Mouse (Mus musculus) neural tube, embryonic 11.5 days (tissue): ENCODE results near the gene Rtp3. TPM values are rescaled to one million over a fixed set of nuclear protein-coding genes. Genes with fewer than 3 reads are reported as not detected.

Source experiments
- ATAC-seq: fragments of 200-750 bp; cut with Nextera tagmentation; 2 replicates; pipeline ENCODE4 v1.8.0; 2017; ENCODE audit warnings: moderate number of reproducible peaks, mild to moderate bottlenecking, moderate TSS enrichment, moderate library complexity; ENCODE audit not compliant: insufficient read depth, low FRiP score, low TSS enrichment
- DNase-seq: peaks from one replicate; pipeline ENCODE4 v3.0.0-alpha.2; 2015; ENCODE audit warnings: low spot score
- H3K27ac ChIP-seq: fragments of 300-500 bp; sonication (generic); 2 replicates; pipeline ENCODE4 v1.5.1; 2014; ENCODE audit warnings: low read depth, mild to moderate bottlenecking, low read length
- H3K27me3 ChIP-seq: fragments of 300-500 bp; sonication (generic); 2 replicates; pipeline ENCODE4 v1.6.1; 2014; ENCODE audit warnings: mild to moderate bottlenecking, low read length, mixed read lengths; ENCODE audit not compliant: control insufficient read depth, insufficient read depth
- H3K36me3 ChIP-seq: fragments of 300-500 bp; sonication (generic); 2 replicates; pipeline ENCODE4 v1.6.1; 2014; ENCODE audit warnings: mild to moderate bottlenecking, low read length, moderate library complexity, mixed read lengths; ENCODE audit not compliant: control insufficient read depth, insufficient read depth
- H3K4me1 ChIP-seq: fragments of 300-500 bp; sonication (generic); 2 replicates; pipeline ENCODE4 v1.6.1; 2014; ENCODE audit warnings: low read length, mixed read lengths; ENCODE audit not compliant: control insufficient read depth, insufficient read depth
- H3K4me2 ChIP-seq: fragments of 300-500 bp; sonication (generic); 2 replicates; pipeline ENCODE4 v1.6.1; 2014; ENCODE audit warnings: low read depth, mild to moderate bottlenecking, moderate library complexity
- H3K4me3 ChIP-seq: fragments of 300-500 bp; sonication (generic); 2 replicates; pipeline ENCODE4 v1.5.1; 2014; ENCODE audit warnings: low read depth, low read length
- H3K9ac ChIP-seq: fragments of 300-500 bp; sonication (generic); 2 replicates; pipeline ENCODE4 v1.6.1; 2014; ENCODE audit warnings: mild to moderate bottlenecking, low read length
- H3K9me3 ChIP-seq: fragments of 300-500 bp; sonication (generic); 2 replicates; pipeline ENCODE4 v1.6.1; 2016; ENCODE audit warnings: low read length; ENCODE audit not compliant: control insufficient read depth
- WGBS: fragments of 180-500 bp; shearing (Covaris S2); extraction: QIAGEN DNeasy Blood & Tissue Kit; methylation state at CpG from one replicate; pipeline ENCODE4 v1.1.7; 2014; 5-methylcytosine and 5-hydroxymethylcytosine counted together
- polyA plus RNA-seq: library from polyadenylated mRNA; unstranded; fragments of >200 nt; fragmentation: Nextera tagmentation; extraction: Ambion mirVana; gene quantifications from 2 replicates; pipeline ENCODE4 v1.2.1, GENCODE M21; 2014

Gene Rtp3
- polyA plus RNA-seq, 1 experiment from 2014 or later = not detected

- WGBS = 1% methylated on average over 44 of the region's 44 CpGs
- ATAC-seq = peak; percentile 65
These were observed 36.6 kb downstream of the Rtp3 start for GRCm38 (mm10) chr9:110953550-110954461.

GRCm38 (mm10) chr9:110952931-110953549 lies 37.3 kb downstream of the Rtp3 start:
- H3K27ac ChIP-seq = no peak overlapping the region
- H3K9ac ChIP-seq = no peak overlapping the region; the same call in 1 of the 2 replicates
- no peak for ATAC-seq
- H3K4me2 ChIP-seq = peak overlapping the region; percentile 97
- H3K9me3 ChIP-seq = no peaks in the 10 kb centered on the region
- DNase-seq = no peak
- peak overlapping the region; percentile 47 for H3K4me3 ChIP-seq
- peaks cover 2% of the 10 kb centered on the region; the same call in 1 of the 2 replicates for H3K27me3 ChIP-seq
- H3K4me1 ChIP-seq = peaks cover 2% of the 10 kb centered on the region; the same call in 1 of the 2 replicates
- 44% methylated on average over 5 of the region's 5 CpGs for WGBS
- no peaks in the 10 kb centered on the region for H3K36me3 ChIP-seq

More at GRCm38 (mm10) chr9:110953550-110954461, 36.6 kb downstream of the Rtp3 start:
- no peak overlapping the region for H3K27ac ChIP-seq
- peak; percentile 78 for DNase-seq
- H3K4me1 ChIP-seq = peaks cover 2% of the 10 kb centered on the region; the same call in 1 of the 2 replicates
- peak overlapping the region; percentile 59 for H3K9ac ChIP-seq
- no peaks in the 10 kb centered on the region for H3K9me3 ChIP-seq
- H3K4me3 ChIP-seq = peak overlapping the region; percentile 47
- H3K27me3 ChIP-seq = 0 out of 2 replicates have a peak, but pooled peaks cover 2% of the 10 kb centered on the region
- H3K4me2 ChIP-seq = peak overlapping the region; percentile 97
- H3K36me3 ChIP-seq = no peaks in the 10 kb centered on the region

- H3K9ac ChIP-seq = no peak overlapping the region
- H3K4me3 ChIP-seq = no peak overlapping the region
- H3K4me2 ChIP-seq = no peak overlapping the region
- H3K4me1 ChIP-seq = peaks cover 2% of the 10 kb centered on the region; the same call in 1 of the 2 replicates
- ATAC-seq = no peak
- 65% methylated on average over 6 of the region's 6 CpGs for WGBS
- no peak overlapping the region for H3K27ac ChIP-seq
- DNase-seq = no peak
- H3K36me3 ChIP-seq = no peaks in the 10 kb centered on the region
- H3K27me3 ChIP-seq = peaks cover 7% of the 10 kb centered on the region
- H3K9me3 ChIP-seq = no peaks in the 10 kb centered on the region
These were observed 38.0 kb downstream of the Rtp3 start for GRCm38 (mm10) chr9:110952398-110952797.

GRCm38 (mm10) chr9:110951866-110952265 lies 38.5 kb downstream of the Rtp3 start:
- Histone ChIP-seq H3K4me2 (no peak overlapping the region), H3K9ac (no peak overlapping the region), H3K4me1 (peaks cover 2% of the 10 kb centered on the region; the same call in 1 of the 2 replicates), H3K4me3 (no peak overlapping the region), H3K9me3 (no peaks in the 10 kb centered on the region), H3K36me3 (no peaks in the 10 kb centered on the region), H3K27ac (no peak overlapping the region), H3K27me3 (peaks cover 10% of the 10 kb centered on the region)
- no peak for ATAC-seq
- 95% methylated on average over 13 of the region's 13 CpGs for WGBS
- DNase-seq = no peak

GRCm38 (mm10) chr9:110951397-110951796 lies 39.0 kb downstream of the Rtp3 start, which contains the start of gene Lrrc2:
Lrrc2 (plus strand) TSS chr9:110951545.
- Histone ChIP-seq H3K4me2 (no peak within 1 kb of the TSS), H3K36me3 (no peaks in the 10 kb centered on the region), H3K9me3 (no peaks in the 10 kb centered on the region), H3K4me3 (no peak within 1 kb of the TSS), H3K9ac (no peak within 1 kb of the TSS), H3K27ac (no peak within 1 kb of the TSS), H3K4me1 (peaks cover 2% of the 10 kb centered on the region; the same call in 1 of the 2 replicates), H3K27me3 (peaks cover 15% of the 10 kb centered on the region)
- ATAC-seq (no peak), DNase-seq (no peak)
- WGBS = 89% methylated on average over 11 of the region's 11 CpGs

- no peak overlapping the region for H3K9ac ChIP-seq
- 90% methylated on average over 3 of the region's 3 CpGs for whole genome bisulfite sequencing
- H3K4me2 ChIP-seq = no peak overlapping the region
- H3K4me1 ChIP-seq = peaks cover 2% of the 10 kb centered on the region; the same call in 1 of the 2 replicates
- H3K9me3 ChIP-seq = no peaks in the 10 kb centered on the region
- H3K4me3 ChIP-seq = no peak overlapping the region
- no peak overlapping the region for H3K27ac ChIP-seq
- peaks cover 26% of the 10 kb centered on the region for H3K27me3 ChIP-seq
- DNase-seq (no peak), ATAC-seq (no peak)
- H3K36me3 ChIP-seq = no peaks in the 10 kb centered on the region
These were observed 40.3 kb downstream of the Rtp3 start for GRCm38 (mm10) chr9:110950109-110950508.

- ATAC-seq (no peak), DNase-seq (no peak)
- Histone ChIP-seq H3K4me2 (no peak overlapping the region), H3K9me3 (no peaks in the 10 kb centered on the region), H3K4me3 (no peak overlapping the region), H3K27me3 (peaks cover 34% of the 10 kb centered on the region), H3K4me1 (peaks cover 2% of the 10 kb centered on the region; the same call in 1 of the 2 replicates), H3K36me3 (no peaks in the 10 kb centered on the region), H3K9ac (no peak overlapping the region), H3K27ac (no peak overlapping the region)
- 57% methylated on average over 8 of the region's 8 CpGs for WGBS
These were observed 41.5 kb downstream of the Rtp3 start for GRCm38 (mm10) chr9:110948813-110949310.

- Histone ChIP-seq H3K27ac (no peak overlapping the region), H3K4me1 (no peaks in the 10 kb centered on the region; the same call in 1 of the 2 replicates), H3K4me3 (no peak overlapping the region), H3K27me3 (peaks cover 34% of the 10 kb centered on the region), H3K36me3 (no peaks in the 10 kb centered on the region), H3K4me2 (no peak overlapping the region), H3K9ac (no peak overlapping the region), H3K9me3 (no peaks in the 10 kb centered on the region)
- ATAC-seq (no peak), DNase-seq (no peak)
- WGBS = 17% methylated on average over 6 of the region's 6 CpGs
These were observed 42.5 kb downstream of the Rtp3 start for GRCm38 (mm10) chr9:110947900-110948299.
